Mouse (Mus musculus): ENCODE measurements at regions not wholly inside any gene's neighbourhood (a gene's known extent, or its start where the extent isn't known, plus 50 kb on each side); places are given as distances from the start of the nearest gene placed in this dataset.
A peak's percentile ranks its signal among the peaks of the same experiment; 100 is the strongest.

DNA sequence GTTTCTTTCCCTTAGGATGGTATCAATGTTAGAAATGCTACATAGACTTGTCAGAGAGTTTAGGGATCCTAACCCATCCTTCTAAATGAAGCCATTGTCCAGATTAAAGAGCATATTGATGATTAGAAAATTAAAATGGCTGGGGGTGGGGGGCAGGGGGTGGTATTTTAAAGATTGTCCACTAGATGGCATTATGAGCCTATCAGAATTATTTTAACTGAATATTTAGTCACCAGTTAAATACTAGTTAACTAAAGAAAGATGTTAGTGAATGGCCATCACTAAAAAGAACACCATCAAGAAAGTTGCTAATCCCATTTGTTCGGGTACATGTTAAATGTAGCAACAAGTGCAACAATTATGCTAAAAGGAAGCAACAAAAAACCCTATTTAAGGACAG is 1909.6 kb upstream of the 5930422O12Rik start:
- intact Hi-C loops (cut with DNase I): loop anchor here (2.0 kb wide), 1 partner anchor 484 kb away; no protein-coding TSS in a partner anchor
- DNase-seq (ENCODE audit: low spot score in 2 of 2): no peak

DNA sequence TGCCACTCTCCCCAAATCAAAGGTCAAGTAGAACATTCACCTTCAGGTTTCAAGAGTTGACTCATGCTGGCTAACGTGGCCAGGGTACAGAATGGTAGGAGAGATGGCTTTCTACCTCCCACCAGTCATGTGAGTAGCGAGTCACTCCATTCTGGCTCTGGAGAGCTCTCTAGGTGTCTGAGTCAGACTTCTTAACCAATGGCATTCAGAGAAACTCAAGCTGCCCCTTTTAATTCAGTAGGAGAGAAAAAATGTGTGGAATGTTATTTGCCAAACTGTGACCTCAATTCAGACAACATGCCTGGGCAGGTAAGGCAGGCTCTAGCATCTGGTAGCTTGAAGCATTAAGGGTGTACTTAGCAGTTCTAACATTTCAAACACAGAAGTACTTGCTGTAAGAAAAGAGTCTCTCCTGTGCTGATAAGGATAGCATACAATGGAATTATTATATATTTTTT is 1907.5 kb upstream of the 5930422O12Rik start:
- intact Hi-C loops (cut with DNase I): no loop called here
- DNase-seq (ENCODE audit: low spot score in 2 of 2): no peak

- no peak for DNase-seq (ENCODE audit: low spot score in 2 of 2)
- intact Hi-C loops (cut with DNase I): no loop called here
Observed at GRCm38 (mm10) chr8:31525071-31525470, 1903.4 kb upstream of the 5930422O12Rik start.

- peak; percentile 13 to 18 for DNase-seq (ENCODE audit: low spot score in 2 of 2)
- intact Hi-C loops (cut with DNase I): no loop called here
Observed at GRCm38 (mm10) chr8:31539251-31539650, 1889.3 kb upstream of the 5930422O12Rik start.

- intact Hi-C loops (cut with DNase I): no loop called here
- no peak for DNase-seq (ENCODE audit: low spot score in 2 of 2)
Observed at GRCm38 (mm10) chr8:31541646-31542045, 1886.9 kb upstream of the 5930422O12Rik start.

- no peak for DNase-seq (ENCODE audit: low spot score in 2 of 2)
- intact Hi-C loops (cut with DNase I): no loop called here
Observed at GRCm38 (mm10) chr8:31574136-31574535, 1854.4 kb upstream of the 5930422O12Rik start.

DNA sequence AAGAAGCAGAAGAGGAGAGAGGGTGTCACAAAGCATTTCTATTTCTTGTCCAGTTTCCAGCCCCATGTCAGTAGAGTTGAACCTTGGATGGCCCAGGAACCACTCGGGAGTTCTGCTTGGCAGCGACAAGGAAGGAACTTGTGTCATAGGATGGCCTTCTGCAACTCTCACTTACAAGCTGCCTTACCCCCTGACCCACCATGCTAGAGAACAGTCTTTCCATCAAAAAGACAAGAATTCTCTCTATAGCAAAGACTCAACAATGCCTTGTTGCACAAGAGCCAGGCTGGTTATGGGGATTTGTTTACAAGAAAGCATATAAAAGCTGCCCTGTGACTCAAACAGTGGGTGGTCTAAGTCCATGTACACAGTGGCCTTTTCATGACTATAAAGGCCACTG is 1852.4 kb upstream of the 5930422O12Rik start:
- intact Hi-C loops (cut with DNase I): no loop called here
- no peak for DNase-seq (ENCODE audit: low spot score in 2 of 2)

GRCm38 (mm10) chr8:31584661-31585060 is 1843.8 kb upstream of the 5930422O12Rik start:
- intact Hi-C loops (cut with DNase I): no loop called here
- DNase-seq (ENCODE audit: low spot score in 2 of 2): no peak

GRCm38 (mm10) chr8:31599536-31599935 is 1829.0 kb upstream of the 5930422O12Rik start:
- intact Hi-C loops (cut with DNase I): no loop called here
- DNase-seq (ENCODE audit: low spot score in 2 of 2): no peak

DNA sequence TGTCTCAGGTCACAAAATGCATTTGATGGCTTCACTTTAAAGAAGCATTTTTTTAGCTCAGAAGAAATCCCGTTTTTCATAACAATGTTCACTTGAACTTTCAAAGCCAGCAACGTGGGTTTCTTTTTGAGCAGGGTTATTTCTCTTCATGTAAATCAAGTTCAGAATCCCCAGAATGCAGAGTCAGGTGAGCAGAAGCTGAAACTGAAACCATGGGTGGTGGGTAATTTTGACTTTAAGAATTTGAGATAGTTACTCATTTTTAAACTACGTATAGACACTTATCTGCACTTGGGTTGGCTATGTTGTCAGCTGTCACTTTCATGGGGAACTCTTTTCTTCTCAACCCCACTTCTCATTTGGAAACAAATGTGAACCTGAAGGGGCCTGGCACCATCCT is 1827.5 kb upstream of the 5930422O12Rik start:
- intact Hi-C loops (cut with DNase I): no loop called here
- no peak for DNase-seq (ENCODE audit: low spot score in 2 of 2)

DNA sequence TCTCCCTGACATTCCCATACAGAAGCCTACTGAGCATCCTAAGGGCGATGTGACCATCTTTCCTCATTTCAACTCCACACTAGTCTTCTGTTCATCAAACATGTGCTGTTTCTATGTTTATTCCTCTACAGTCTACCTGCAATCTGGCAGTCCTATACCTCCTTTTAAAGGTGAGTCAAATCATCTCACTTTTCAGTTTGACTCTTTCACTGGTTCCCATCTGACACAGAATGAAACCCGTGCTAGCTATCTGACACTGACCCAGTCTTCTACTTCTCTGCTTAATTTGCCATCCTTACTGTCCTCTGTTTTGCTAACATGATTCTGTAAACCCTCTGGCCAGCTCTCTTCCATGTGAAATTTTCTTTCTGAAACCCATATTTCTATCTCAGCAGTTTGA is 1812.0 kb upstream of the 5930422O12Rik start:
- intact Hi-C loops (cut with DNase I): no loop called here
- DNase-seq (ENCODE audit: low spot score in 2 of 2): no peak

DNA sequence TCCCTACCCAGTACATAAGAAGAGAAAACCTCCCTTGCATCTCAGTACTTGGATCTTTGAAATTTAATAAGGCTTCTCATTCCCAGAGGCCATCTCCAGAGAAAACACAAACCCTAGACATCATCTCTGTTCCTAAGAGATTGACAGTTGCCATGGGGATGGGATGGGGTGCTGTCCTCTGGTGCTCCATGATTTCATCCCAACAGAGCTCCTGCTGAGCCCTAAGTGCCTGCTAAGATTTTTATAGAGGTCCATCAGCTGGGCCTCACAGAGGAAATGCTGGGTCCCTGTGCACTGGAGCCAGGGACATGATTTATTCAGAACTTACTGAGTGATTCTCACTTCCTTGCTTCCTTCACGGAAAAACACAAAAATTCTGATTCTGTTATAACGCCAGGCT is 1800.8 kb upstream of the 5930422O12Rik start:
- no peak for DNase-seq (ENCODE audit: low spot score in 2 of 2)
- intact Hi-C loops (cut with DNase I): no loop called here

DNA sequence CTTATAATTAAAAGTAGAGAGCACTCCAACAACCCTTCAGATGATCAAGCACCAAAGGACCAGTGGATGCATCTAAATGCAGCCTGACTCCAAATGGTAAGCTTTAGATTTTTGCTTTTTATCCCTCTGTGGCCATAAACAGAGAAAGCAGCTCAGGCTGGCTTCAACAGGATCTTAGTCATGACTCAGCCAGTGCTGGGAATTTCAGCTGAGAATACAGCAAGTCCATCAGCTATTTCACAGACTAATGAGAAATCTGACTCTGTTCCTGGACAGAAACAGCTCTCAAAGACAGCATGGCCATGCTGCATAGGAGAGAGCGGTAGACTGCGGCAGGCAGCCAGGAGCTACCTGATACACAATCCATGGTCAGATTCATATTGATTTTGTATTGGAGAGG is 1800.4 kb upstream of the 5930422O12Rik start:
- DNase-seq (ENCODE audit: low spot score in 2 of 2): peak in 1 of 2 experiments; percentile 22
- intact Hi-C loops (cut with DNase I): no loop called here

DNA sequence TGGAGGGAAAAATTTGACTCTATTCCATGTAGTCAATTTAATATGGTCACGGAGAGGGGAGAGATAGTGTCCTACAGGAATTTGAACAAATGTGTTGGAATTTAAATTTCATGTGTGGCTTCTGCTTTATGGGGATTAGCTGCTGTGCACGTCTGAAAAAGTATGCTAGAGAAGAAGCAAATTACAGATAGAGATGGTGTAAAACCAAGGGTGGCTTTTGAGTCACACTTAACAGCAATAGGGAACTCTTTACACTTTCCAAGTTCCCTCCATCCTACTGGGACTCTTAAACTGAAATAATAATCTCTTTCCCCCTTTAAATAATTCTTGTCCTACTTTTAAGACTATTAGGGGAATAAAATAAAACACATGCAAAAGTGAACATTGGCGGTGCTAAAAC is 1790.1 kb upstream of the 5930422O12Rik start:
- DNase-seq (ENCODE audit: low spot score in 2 of 2): no peak
- intact Hi-C loops (cut with DNase I): no loop called here

DNA sequence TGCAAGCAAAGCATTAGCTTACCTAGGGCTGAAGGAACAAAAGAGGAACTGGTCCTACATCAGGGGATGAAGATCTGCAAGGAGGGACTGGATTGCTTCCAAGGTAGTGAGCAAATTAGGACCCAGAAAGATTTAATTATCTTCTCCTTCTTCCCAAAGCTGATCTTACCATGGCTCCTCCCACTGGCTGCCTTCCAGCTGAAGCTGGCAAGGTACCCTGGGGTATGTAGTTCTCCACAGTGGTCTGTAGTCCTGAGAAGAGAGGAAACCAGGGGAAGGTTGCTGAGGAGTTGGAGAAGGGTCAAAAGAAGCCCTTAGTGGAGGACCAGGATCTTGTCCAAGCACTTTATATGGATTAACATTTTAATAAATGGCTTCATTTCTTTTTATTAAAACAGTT is 1764.8 kb upstream of the 5930422O12Rik start:
- intact Hi-C loops (cut with DNase I): no loop called here
- no peak for DNase-seq (ENCODE audit: low spot score in 2 of 2)

DNA sequence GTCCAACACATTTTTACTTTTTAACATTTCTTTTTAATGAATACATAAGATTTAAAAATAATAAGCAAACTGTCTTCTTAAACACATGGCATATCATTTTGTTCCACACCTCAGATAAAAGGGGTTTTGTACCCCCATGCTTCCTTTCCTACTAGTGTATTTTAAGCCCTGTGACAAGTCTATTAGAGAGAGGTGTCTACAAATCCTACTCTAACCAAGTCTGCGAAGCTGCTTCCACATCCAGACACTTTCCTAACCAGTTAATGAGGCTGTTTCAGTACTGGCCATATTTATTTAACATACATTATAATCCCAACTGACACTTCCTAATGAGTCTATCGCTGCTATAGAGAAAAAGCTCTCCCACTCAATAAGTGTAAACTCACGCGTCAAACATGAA is 1763.0 kb upstream of the 5930422O12Rik start:
- DNase-seq (ENCODE audit: low spot score in 2 of 2): no peak
- intact Hi-C loops (cut with DNase I): no loop called here

DNA sequence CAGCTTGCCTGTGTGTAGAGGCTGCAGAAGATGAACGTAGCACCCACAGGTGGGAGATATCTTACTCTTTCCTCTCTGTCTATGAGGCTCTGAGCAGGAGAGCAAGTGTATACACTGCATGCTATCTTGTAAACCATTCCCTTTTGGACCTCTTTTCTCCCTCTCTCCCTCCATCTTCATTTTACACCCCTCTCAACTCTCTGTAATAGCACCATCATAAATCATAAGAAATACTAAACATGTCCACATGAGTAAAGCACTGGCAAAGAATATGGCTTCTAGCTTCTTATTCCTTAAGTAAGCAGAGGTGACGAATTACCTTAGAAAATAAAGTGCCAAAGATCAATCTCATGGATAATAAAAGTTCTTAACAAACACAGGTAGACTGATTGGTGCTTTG is 1724.3 kb upstream of the 5930422O12Rik start:
- intact Hi-C loops (cut with DNase I): no loop called here

GRCm38 (mm10) chr8:31713321-31714076 is 1715.0 kb upstream of the 5930422O12Rik start:
- DNase-seq (ENCODE audit: low spot score in 2 of 2): peak; percentile 19 to 26
- intact Hi-C loops (cut with DNase I): no loop called here

More for the DNA sequence above, 1724.3 kb upstream of the 5930422O12Rik start:
- no peak for DNase-seq (ENCODE audit: low spot score in 2 of 2)

DNA sequence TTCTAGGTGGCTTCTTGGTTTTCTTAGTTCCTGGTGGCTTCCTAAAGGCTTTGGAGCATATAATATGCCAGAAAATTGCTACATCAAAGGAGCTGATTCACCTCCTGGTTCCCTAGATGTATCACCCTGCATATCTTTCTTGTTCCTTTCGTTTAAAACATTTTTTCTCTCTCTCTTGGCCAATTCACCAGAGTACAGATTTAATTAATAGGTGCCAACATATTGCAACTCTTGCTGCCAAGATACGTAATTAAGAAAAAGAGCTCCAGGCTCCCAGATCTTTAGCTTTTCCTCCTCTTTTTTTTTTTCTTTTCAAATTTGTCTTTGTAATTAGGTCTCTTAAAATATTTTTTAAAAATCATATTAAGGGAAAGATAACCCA is 1714.4 kb upstream of the 5930422O12Rik start:
- DNase-seq (ENCODE audit: low spot score in 2 of 2): no peak
- intact Hi-C loops (cut with DNase I): no loop called here

- DNase-seq (ENCODE audit: low spot score in 2 of 2): no peak
- intact Hi-C loops (cut with DNase I): no loop called here
Observed at GRCm38 (mm10) chr8:31720021-31720420, 1708.5 kb upstream of the 5930422O12Rik start.

DNA sequence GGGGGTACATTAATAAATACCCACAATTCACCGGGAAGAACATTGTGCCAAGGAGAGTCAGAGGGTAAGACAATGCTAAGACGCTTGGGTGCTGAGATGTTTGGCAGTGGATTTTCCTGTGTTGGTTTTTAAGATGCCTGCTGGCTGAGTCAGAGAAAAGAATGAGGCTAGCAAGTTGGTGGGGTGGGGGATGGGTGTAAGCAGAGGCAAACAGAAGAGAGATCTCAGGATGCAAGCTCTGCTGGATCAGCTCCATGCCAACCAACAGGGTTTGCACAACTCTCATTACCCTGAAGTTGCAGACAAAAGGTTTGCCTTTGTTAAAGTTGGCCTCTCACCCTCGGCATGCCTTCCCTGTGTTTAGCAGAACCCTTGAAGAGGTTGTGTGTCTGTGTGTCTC is 1707.9 kb upstream of the 5930422O12Rik start:
- intact Hi-C loops (cut with DNase I): no loop called here
- peak; percentile 5 to 11 for DNase-seq (ENCODE audit: low spot score in 2 of 2)

DNA sequence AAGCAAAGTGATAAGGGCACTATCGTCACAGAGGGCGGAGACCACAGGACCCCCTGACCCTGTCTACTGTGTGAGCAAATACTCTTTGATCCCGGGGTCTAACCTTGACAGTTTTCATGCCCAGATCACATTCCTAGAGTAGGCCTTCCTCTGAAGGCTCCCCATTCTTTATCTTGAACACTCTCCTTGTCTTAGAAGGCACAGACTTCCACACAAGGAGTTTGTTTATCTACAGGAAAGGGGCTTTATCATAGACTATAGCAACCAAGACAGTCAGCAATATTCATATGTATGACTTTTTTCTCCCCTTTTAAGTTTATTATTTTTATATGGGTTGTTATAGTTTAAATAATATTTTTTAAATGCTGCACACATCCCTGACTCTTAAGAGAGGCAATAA is 1703.1 kb upstream of the 5930422O12Rik start:
- DNase-seq (ENCODE audit: low spot score in 2 of 2): no peak
- intact Hi-C loops (cut with DNase I): no loop called here

Data from left cerebral cortex, postnatal 14 days (tissue).